Mouse (Mus musculus) erythroblast, embryonic 14.5 days (primary cell): ENCODE data around the gene Ascc3.

Experiments used
- GATA1 ChIP-seq: IDR thresholded peaks from 2 replicates; pipeline ENCODE4 v1.6.1; 2012; ENCODE audit warnings: low read length, inconsistent platforms, mixed read lengths
- TAL1 ChIP-seq: IDR thresholded peaks from 3 replicates; pipeline ENCODE4 v1.6.1; 2012; ENCODE audit warnings: low read length, inconsistent platforms, mixed read lengths

- TF ChIP-seq GATA1: no peak
- TF ChIP-seq TAL1: no peak
Observed at GRCm38 (mm10) chr10:50897530-50898471, 305.3 kb downstream of the Ascc3 start.
